Mouse (Mus musculus) erythroblast, embryonic 14.5 days (primary cell): ENCODE results near the gene Scaper.

Experiments
- GATA1 ChIP-seq: IDR thresholded peaks from 2 replicates; pipeline ENCODE4 v1.6.1; 2012; ENCODE audit warnings: low read length, inconsistent platforms, mixed read lengths
- TAL1 ChIP-seq: IDR thresholded peaks from 3 replicates; pipeline ENCODE4 v1.6.1; 2012; ENCODE audit warnings: low read length, inconsistent platforms, mixed read lengths

DNA sequence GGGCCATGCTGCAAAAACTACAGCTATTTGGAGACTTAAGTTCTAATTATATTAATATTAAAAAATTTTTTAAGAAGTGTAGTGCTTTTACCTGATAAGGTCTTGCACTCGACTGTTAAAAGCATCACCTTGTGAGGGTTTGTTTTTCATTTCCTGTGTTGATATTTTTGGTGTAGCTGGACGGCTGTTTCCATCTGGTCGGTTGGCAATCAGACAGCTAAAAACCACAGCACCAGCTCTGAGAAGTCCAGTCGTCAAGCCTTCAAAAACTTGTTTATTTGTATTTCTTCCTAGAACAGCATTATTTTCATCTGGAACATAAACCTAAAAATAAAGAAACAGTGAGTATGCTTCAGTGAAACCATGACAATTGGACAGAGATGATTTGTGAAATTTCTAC is 328.2 kb downstream of the Scaper start:
- TF ChIP-seq GATA1 (no peak), TAL1 (no peak)
